Mouse (Mus musculus) heart, adult 2 months (tissue): Measurements from ENCODE around the gene Cog3.

Experiments
- CTCF ChIP-seq: fragments of 200-600 bp; IDR thresholded peaks from 2 replicates; pipeline ENCODE4 v1.8.1; 2022; ENCODE audit warnings: antibody characterized with exemption, mild to moderate bottlenecking, moderate library complexity
- POLR2A ChIP-seq: fragments of 200-500 bp; IDR thresholded peaks from 2 replicates; pipeline ENCODE4 v1.6.1; 2011; ENCODE audit warnings: mild to moderate bottlenecking, low read depth, low read length, control low read depth; ENCODE audit not compliant: insufficient read depth

DNA sequence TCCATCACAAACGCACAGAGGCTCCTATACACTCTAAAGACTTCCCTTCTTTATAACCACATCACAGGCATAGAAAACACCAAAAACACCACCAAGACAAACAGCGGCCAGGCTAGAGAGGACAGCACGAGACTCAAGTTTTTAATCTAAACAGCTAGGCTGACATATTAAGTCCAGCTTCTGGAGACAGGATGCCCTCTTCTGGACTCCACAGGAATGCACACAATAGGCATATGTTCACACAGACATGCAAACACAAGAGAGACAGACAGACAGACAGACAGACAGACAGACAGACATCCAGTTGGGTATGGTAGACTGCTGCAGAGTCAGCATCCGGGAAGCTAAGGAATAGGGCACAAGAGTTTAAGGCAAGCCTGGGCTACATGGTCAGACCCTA is 40.7 kb downstream of the Cog3 start:
- TF ChIP-seq POLR2A (no peak), CTCF (0 out of 2 replicates have a peak, but pooled peaks have one; percentile 10)
